Mouse (Mus musculus) hindbrain, embryonic 16.5 days (tissue): Measurements from ENCODE around the gene Foxo6. TPM values are rescaled to one million over a fixed set of nuclear protein-coding genes. Genes with fewer than 3 reads are reported as not detected.

Source experiments
- ATAC-seq: fragments of 200-750 bp; cut with Nextera tagmentation; 2 replicates; pipeline ENCODE4 v1.8.0; 2017; ENCODE audit warnings: moderate TSS enrichment, moderate library complexity
- H3K27ac ChIP-seq: fragments of 300-500 bp; sonication (generic); 2 replicates; pipeline ENCODE4 v1.5.1; 2014; ENCODE audit warnings: low read depth, mild to moderate bottlenecking, control low read depth, low read length, moderate library complexity
- H3K27me3 ChIP-seq: fragments of 300-500 bp; sonication (generic); replicated peaks from 2 replicates; pipeline ENCODE4 v1.6.1; 2014; ENCODE audit warnings: low read length; ENCODE audit not compliant: control insufficient read depth, insufficient read depth
- H3K36me3 ChIP-seq: fragments of 300-500 bp; sonication (generic); 2 replicates; pipeline ENCODE4 v1.6.1; 2014; ENCODE audit warnings: mild to moderate bottlenecking, low read length, moderate library complexity, mixed read lengths; ENCODE audit not compliant: control insufficient read depth, insufficient read depth
- H3K4me1 ChIP-seq: fragments of 300-500 bp; sonication (generic); 2 replicates; pipeline ENCODE4 v1.6.1; 2014; ENCODE audit warnings: low read depth, low read length; ENCODE audit not compliant: control insufficient read depth, insufficient read depth
- H3K4me2 ChIP-seq: fragments of 300-500 bp; sonication (generic); 2 replicates; pipeline ENCODE4 v1.6.1; 2014; ENCODE audit warnings: mild to moderate bottlenecking, low read length, control low read depth, moderate library complexity
- H3K4me3 ChIP-seq: fragments of 300-500 bp; sonication (generic); 2 replicates; pipeline ENCODE4 v1.5.1; 2014; ENCODE audit warnings: mild to moderate bottlenecking, low read length, control low read depth, moderate library complexity
- H3K9ac ChIP-seq: fragments of 300-500 bp; sonication (generic); 2 replicates; pipeline ENCODE4 v1.6.1; 2014; ENCODE audit warnings: low read depth, mild to moderate bottlenecking, control low read depth, low read length, moderate library complexity
- H3K9me3 ChIP-seq: fragments of 300-500 bp; sonication (generic); 2 replicates; pipeline ENCODE4 v1.6.1; 2014; ENCODE audit warnings: mild to moderate bottlenecking, low read length, moderate library complexity; ENCODE audit not compliant: control insufficient read depth
- WGBS: fragments of 180-500 bp; shearing (Covaris S2); extraction: QIAGEN DNeasy Blood & Tissue Kit; methylation state at CpG from one replicate; pipeline ENCODE4 v1.1.7; 2014; 5-methylcytosine and 5-hydroxymethylcytosine counted together
- polyA plus RNA-seq: library from polyadenylated mRNA; unstranded; fragments of >200 nt; fragmentation: Nextera tagmentation; extraction: Ambion mirVana; gene quantifications from 2 replicates; pipeline ENCODE4 v1.2.1, GENCODE M21; 2015

The Foxo6 gene
- polyA plus RNA-seq, 1 experiment from 2014 or later = 0.85 TPM

DNA sequence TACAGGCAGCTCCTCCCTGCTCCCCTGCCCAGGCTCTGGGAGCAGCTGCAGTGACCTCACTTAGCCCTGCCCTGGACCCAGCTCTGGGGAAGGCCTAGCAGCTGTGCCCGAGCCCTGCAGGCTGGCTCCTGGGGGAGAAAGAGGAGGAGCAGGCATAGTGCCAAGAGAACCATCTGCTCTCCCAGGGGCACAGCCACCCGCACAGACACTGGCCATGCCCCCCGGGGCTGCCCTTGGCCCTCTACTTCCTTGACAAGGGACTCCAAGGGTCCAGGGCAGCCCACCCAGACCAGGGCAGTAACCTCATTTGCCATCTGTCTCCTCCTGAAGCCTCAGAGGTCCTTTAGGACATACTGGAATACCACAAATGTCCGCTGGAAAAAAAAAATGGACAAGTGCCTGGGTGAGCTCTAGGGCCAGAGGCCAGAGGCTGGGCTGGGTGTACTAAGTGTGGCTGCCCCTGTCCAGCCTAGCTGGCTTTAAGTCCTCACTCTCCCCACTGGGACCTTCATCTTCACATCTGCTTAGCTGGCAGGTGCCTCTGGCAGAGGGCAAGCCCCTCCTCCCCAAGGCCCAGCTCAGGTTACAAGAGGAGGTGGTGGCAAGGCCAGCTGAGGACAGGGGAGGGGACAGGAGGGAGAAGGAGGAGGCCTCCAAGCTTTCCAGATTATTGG, 9.8 kb downstream of the Foxo6 start:
- H3K4me1 ChIP-seq = peaks cover 28% of the 10 kb centered on the region
- H3K4me3 ChIP-seq = no peak overlapping the region
- 15% methylated on average over 4 of the region's 4 CpGs for WGBS
- no peak for ATAC-seq
- no peaks in the 10 kb centered on the region; the same call in 1 of the 2 replicates for H3K27me3 ChIP-seq
- H3K4me2 ChIP-seq = no peak overlapping the region
- no peaks in the 10 kb centered on the region for H3K36me3 ChIP-seq
- H3K9me3 ChIP-seq = no peaks in the 10 kb centered on the region
- H3K27ac ChIP-seq = no peak overlapping the region
- peak overlapping the region; percentile 38 for H3K9ac ChIP-seq

DNA sequence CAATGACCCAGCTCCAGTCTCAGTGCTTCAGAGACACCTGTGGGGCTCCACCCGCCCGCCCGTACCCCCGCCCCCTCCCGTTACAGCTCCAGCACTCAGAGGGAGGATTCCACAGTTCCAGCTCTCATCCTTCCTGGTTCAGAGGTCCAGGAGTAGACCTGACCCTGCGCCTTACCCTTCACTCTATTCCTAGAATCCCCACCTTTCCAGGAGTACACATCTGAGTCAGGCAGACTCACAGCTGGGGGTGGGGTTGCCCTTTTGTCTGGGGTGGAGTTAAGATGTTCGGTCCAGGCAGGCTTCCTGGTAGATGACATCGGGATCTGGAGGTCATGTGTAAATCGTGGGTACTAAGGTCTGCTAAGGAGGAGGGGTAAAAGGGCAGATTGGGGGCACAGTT, 11.7 kb downstream of the Foxo6 start:
- Histone ChIP-seq H3K36me3 (no peaks in the 10 kb centered on the region), H3K9ac (no peak overlapping the region), H3K4me3 (no peak overlapping the region), H3K4me2 (no peak overlapping the region), H3K27me3 (peaks cover 6% of the 10 kb centered on the region), H3K9me3 (no peaks in the 10 kb centered on the region), H3K4me1 (peaks cover 23% of the 10 kb centered on the region), H3K27ac (no peak overlapping the region)
- no peak for ATAC-seq
- 77% methylated on average over 9 of the region's 9 CpGs for WGBS

DNA sequence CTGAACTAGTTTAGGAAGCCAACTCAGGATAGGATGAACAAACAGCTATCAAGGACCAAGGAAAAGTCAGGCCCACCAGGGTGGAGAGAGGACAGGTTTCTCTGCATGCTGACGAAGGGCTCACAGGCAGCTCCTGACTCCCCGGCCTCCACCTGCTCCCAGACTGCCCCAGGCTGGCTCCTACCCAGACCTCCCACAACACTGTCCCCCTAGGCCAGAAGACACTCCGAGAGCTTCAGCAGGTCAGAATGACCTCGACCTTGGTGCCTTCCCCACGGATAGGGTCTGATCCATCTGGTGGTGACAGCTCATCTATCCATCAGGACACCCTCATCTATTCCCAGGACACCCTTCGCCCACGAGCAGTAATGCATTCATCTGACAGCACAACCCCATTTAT, 13.6 kb downstream of the Foxo6 start:
- no peak overlapping the region for H3K4me2 ChIP-seq
- ATAC-seq = no peak
- H3K4me1 ChIP-seq = peaks cover 38% of the 10 kb centered on the region
- no peak overlapping the region; the same call in 1 of the 2 replicates for H3K9ac ChIP-seq
- H3K9me3 ChIP-seq = no peaks in the 10 kb centered on the region
- H3K36me3 ChIP-seq = no peaks in the 10 kb centered on the region
- no peak overlapping the region for H3K27ac ChIP-seq
- WGBS = 43% methylated on average over 7 of the region's 7 CpGs
- no peak overlapping the region for H3K4me3 ChIP-seq
- H3K27me3 ChIP-seq = peaks cover 20% of the 10 kb centered on the region

DNA sequence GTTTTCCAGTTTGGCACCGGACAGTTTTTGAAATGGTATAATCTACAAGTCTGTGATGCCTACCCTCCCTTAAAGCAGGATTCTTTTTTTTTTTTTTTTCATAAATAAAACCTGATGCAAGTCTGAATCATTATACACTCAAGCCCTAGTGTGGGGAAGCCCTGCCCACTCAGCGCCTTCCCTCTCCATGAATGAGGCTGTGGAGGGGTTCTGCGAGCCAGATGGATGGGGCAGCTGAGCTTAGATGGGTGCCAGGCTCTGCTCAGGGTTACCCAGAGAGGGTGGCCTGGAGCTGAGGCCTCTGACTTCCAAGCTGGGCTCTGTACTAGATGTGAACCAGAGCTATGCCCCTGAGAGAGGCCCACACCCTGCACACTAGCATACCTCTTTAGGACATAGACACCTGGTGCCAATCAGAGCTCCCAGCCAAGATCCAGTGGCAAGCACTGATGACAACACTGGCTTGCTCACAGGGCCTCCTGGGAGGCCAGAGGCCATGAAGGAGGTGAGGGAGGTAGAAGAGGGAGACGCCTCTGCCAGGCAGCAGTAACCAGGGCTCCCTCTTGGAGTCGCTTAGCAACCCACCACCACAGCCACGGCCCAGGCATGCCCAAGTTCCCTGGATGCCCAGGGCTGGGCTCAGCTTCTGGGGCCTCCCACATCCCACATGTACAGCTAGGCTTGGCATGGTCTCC, 15.1 kb downstream of the Foxo6 start:
- peaks cover 42% of the 10 kb centered on the region for H3K4me1 ChIP-seq
- no peaks in the 10 kb centered on the region for H3K9me3 ChIP-seq
- H3K4me3 ChIP-seq = no peak overlapping the region
- 52% methylated on average over 6 of the region's 6 CpGs for WGBS
- H3K4me2 ChIP-seq = no peak overlapping the region
- peaks cover 35% of the 10 kb centered on the region for H3K27me3 ChIP-seq
- H3K36me3 ChIP-seq = no peaks in the 10 kb centered on the region
- H3K9ac ChIP-seq = no peak overlapping the region
- ATAC-seq = peak; percentile 26; the same call in 1 of the 2 replicates
- H3K27ac ChIP-seq = no peak overlapping the region

DNA sequence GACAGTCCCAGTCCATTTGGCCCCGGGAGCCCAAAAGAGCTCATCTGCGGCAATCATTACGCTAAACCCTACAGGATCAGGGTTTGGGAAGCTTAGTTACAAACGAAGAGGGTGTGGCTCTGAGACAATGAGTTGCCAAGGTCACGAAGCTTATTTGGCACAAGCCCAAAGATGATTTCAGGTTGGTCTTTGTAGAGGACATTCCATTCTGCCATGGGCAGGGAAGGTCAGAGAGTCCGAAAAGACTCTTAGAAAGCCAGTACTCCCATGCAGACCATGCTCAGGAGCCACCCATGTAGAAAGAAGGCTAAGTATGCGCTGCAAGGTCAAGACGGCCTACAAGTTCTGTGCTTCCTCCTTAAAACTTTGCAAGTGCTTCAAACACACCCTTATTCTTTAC, 15.9 kb downstream of the Foxo6 start:
- no peak overlapping the region for H3K4me3 ChIP-seq
- no peak overlapping the region for H3K9ac ChIP-seq
- WGBS = 52% methylated on average over 8 of the region's 8 CpGs
- peaks cover 40% of the 10 kb centered on the region for H3K4me1 ChIP-seq
- ATAC-seq = no peak
- H3K27ac ChIP-seq = no peak overlapping the region
- no peaks in the 10 kb centered on the region for H3K36me3 ChIP-seq
- peaks cover 37% of the 10 kb centered on the region for H3K27me3 ChIP-seq
- no peaks in the 10 kb centered on the region for H3K9me3 ChIP-seq
- H3K4me2 ChIP-seq = no peak overlapping the region

DNA sequence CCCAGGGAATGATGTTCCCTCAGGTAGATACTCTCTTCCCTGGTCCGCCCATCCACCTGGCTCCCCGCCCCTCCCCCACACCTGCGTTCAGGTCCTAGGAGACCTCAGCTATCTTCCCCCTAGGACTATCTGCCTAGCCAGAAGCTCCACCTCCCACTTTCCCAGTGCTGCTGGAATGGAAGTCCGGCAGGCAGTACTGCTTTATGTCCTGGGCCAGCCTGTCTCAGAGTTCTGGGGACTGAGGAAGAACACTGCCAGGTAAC, 16.3 kb downstream of the Foxo6 start:
- H3K9me3 ChIP-seq = no peaks in the 10 kb centered on the region

DNA sequence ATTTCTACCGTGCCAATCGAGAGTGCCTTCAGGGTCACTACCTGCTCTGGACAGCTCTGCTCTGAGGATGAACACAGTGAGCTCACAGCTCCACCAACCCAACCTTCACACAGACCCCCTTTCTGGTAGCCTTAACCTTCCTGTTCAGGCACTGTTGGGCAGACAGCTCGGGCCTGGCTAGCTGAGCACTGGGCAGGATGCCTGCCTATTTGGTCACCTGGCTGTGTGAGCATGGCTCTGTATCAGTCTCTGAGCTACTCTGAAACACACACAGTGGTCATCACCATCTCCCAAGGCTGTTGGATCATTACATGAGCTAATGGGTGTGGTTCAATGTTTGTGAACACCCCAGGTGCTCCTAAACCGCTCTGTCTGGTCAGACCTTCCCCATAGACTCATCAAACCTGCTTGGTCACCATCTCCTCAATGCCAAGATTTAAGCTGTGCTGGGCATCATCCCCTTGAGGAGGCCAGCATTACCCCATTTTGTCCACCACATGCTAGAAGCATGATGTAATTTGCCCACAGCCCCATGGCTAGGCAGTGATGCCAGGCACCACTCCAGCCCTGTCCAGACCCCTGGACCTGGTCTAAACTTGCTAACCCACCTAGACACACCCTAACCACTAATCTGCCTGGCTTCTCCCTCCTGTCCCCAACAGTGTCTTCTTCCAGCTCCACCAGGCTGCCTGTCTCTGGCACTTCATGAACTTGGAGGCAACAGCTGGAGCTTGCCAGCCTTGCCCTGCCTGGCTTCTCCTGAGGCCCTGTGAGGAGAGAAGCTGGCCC, 16.8 kb downstream of the Foxo6 start:
- WGBS = 56% methylated on average over 4 of the region's 4 CpGs
- 0 out of 2 replicates have a peak, but pooled peaks have one; percentile 5 for ATAC-seq
- Histone ChIP-seq H3K9ac (no peak overlapping the region), H3K36me3 (no peaks in the 10 kb centered on the region), H3K27ac (no peak overlapping the region), H3K4me2 (no peak overlapping the region), H3K27me3 (peaks cover 42% of the 10 kb centered on the region), H3K4me3 (no peak overlapping the region), H3K4me1 (peaks cover 40% of the 10 kb centered on the region), H3K9me3 (no peaks in the 10 kb centered on the region)

More for the DNA sequence above, 16.3 kb downstream of the Foxo6 start:
- Histone ChIP-seq H3K4me3 (no peak overlapping the region), H3K27me3 (peaks cover 39% of the 10 kb centered on the region), H3K4me2 (no peak overlapping the region), H3K9ac (no peak overlapping the region), H3K4me1 (peaks cover 40% of the 10 kb centered on the region), H3K36me3 (no peaks in the 10 kb centered on the region), H3K27ac (no peak overlapping the region)
- ATAC-seq = no peak
- WGBS = 33% methylated on average over 4 of the region's 4 CpGs

DNA sequence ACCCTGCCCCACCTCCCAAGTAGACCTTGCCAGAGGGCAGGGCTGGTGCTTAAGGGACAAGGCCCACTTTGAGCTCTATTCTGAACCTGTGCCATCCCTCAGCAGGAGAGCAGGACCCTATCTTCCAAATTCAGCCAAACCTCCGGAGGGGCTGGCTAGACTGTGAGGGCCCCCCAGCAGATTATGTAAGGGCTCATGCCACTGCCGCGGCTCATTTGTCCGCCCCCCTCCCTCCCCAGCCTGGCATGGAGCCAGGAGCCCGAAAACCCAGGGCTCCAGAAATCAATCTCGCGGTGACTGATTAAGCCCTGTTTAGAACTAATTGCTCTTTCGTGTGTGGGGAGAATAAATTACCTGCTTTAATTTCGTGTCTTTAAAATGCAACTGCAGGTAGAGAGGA, 17.7 kb downstream of the Foxo6 start:
- Histone ChIP-seq H3K36me3 (no peaks in the 10 kb centered on the region), H3K9ac (peak overlapping the region; percentile 13; the same call in 1 of the 2 replicates), H3K27me3 (peaks cover 44% of the 10 kb centered on the region), H3K4me3 (no peak overlapping the region; the same call in 1 of the 2 replicates), H3K4me1 (peaks cover 39% of the 10 kb centered on the region), H3K9me3 (no peaks in the 10 kb centered on the region), H3K4me2 (peak overlapping the region; percentile 19; the same call in 1 of the 2 replicates), H3K27ac (peak overlapping the region; percentile 63; the same call in 1 of the 2 replicates)
- 8% methylated on average over 9 of the region's 9 CpGs for whole genome bisulfite sequencing
- 0 out of 2 replicates have a peak, but pooled peaks have one; percentile 6 for ATAC-seq
